Mouse (Mus musculus) olfactory bulb, adult 2 months (tissue): ENCODE data around the gene Cltrn. TPM values are rescaled to one million over a fixed set of nuclear protein-coding genes. Genes with fewer than 3 reads are reported as not detected.
A peak's percentile ranks its signal among the peaks of the same experiment; 100 is the strongest.

Experiments
- H3K27ac ChIP-seq: fragments of 200-500 bp; 2 replicates; pipeline ENCODE4 v1.5.1; 2012; ENCODE audit warnings: low read depth, low read length; ENCODE audit not compliant: insufficient read depth
- H3K4me1 ChIP-seq: fragments of 200-500 bp; 2 replicates; pipeline ENCODE4 v1.6.1; 2012; ENCODE audit warnings: low read length; ENCODE audit not compliant: control insufficient read depth, insufficient read depth
- H3K4me3 ChIP-seq: fragments of 200-500 bp; 2 replicates; pipeline ENCODE4 v1.5.1; 2012; ENCODE audit warnings: mild to moderate bottlenecking, low read depth, low read length, moderate library complexity; ENCODE audit not compliant: insufficient read depth
- CTCF ChIP-seq: fragments of 200-500 bp; IDR thresholded peaks from 2 replicates; pipeline ENCODE4 v1.5.1; 2012; ENCODE audit warnings: low read depth, mild to moderate bottlenecking, low read length, moderate library complexity; ENCODE audit not compliant: insufficient read depth
- POLR2A ChIP-seq: fragments of 200-500 bp; IDR thresholded peaks from 2 replicates; pipeline ENCODE4 v1.6.1; 2012; ENCODE audit warnings: mild to moderate bottlenecking, low read depth, low read length, moderate library complexity; ENCODE audit not compliant: insufficient read depth
- WGBS: fragments of 180-500 bp; shearing (Covaris S2); methylation state at CpG from one replicate; pipeline ENCODE4 v1.1.7; 2018; 5-methylcytosine and 5-hydroxymethylcytosine counted together
- polyA plus RNA-seq: library from polyadenylated mRNA; stranded (reverse); fragments of >200 nt; gene quantifications from 2 replicates; pipeline ENCODE4 v1.2.4, GENCODE M21; 2012; ENCODE audit warnings: low replicate concordance; ENCODE audit not compliant: missing spikeins, insufficient read depth, insufficient read length

Gene Cltrn
- polyA plus RNA-seq, 1 experiment = not detected

DNA sequence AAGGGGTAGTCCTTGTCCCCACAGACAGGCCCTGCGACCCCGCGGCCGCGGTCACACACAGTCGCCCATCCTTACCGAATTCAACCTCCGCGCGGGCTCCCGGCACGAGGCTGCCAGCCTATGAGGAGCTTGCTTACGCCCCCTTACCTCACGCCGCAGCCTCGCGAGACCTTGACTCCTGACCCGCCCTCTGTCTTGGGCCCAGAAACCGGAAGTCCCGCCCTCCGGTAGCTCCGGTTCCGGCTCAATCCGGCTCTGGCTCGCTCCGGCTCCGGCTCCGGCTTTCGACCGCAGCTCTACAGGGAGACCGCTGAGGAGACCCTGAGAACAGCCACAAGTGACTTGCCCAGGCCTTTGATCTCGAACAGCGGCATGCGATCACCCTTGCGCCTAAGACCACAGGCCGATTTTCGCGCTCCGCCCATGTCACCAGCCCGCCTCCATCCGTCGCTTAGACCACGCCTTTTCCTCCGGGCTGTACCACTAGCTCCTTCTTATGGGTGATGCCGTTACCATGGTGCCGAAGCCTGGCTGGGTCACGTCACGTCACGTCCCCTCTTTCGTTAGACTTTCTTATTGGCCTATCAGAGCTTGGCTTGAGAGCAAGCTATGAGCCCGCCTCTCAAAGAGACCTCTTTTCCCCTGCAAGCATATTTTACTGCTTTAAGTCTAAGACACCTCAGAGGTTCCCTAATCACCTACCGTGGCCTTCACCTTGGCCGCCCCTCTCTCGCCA is 12.4 kb upstream of the Cltrn start, which contains the start of gene Siah1b:
Siah1b (minus strand) TSS at position 454 of the 736 bp plus-strand sequence.
- WGBS = 24% methylated on average over 54 of the region's 54 CpGs
- peak within 1 kb of the TSS; percentile 93 for H3K4me3 ChIP-seq
- TF ChIP-seq CTCF = no peak
- no peak for TF ChIP-seq POLR2A
- H3K4me1 ChIP-seq = peaks cover 3% of the 10 kb centered on the region; the same call in 1 of the 2 replicates
- peak within 1 kb of the TSS; percentile 99 for H3K27ac ChIP-seq

GRCm38 (mm10) chrX:164082030-164082429 is 6.6 kb upstream of the Cltrn start:
- no peak overlapping the region for H3K27ac ChIP-seq
- WGBS = 88% methylated on average over 9 of the region's 9 CpGs
- no peak for TF ChIP-seq CTCF
- TF ChIP-seq POLR2A = no peak
- H3K4me1 ChIP-seq = no peaks in the 10 kb centered on the region
- H3K4me3 ChIP-seq = no peak overlapping the region

GRCm38 (mm10) chrX:164089916-164090315 is 1.3 kb downstream of the Cltrn start:
- Histone ChIP-seq H3K27ac (no peak overlapping the region), H3K4me1 (no peaks in the 10 kb centered on the region)
- 79% methylated on average over 11 of the region's 11 CpGs for WGBS

GRCm38 (mm10) chrX:164092300-164093169 is 3.9 kb downstream of the Cltrn start:
- no peak overlapping the region for H3K27ac ChIP-seq
- H3K4me3 ChIP-seq = no peak overlapping the region
- TF ChIP-seq POLR2A = no peak
- TF ChIP-seq CTCF = no peak
- 69% methylated on average over 7 of the region's 7 CpGs for WGBS
- H3K4me1 ChIP-seq = no peaks in the 10 kb centered on the region

More at GRCm38 (mm10) chrX:164089916-164090315, 1.3 kb downstream of the Cltrn start:
- TF ChIP-seq POLR2A (no peak), CTCF (no peak)
- no peak overlapping the region for H3K4me3 ChIP-seq

DNA sequence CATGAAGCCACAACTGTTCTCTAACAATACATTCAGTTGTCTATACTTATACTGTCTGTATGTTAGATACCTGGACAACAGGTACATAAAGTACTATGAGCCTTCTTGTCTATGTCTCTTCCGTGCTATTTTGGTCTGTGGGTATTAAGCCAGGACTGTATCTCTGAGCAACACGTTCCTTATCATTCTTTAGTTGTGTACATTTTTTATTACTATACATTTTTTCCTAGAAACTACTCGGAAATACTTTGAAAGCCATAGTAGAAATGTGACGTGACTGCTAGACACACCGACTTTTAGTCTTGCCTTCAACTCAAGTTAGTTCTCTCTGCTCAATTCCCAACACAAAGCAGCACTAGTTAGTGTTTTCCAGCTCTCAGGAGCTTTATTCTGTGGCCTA is 4.8 kb downstream of the Cltrn start:
- Histone ChIP-seq H3K27ac (no peak overlapping the region), H3K4me1 (no peaks in the 10 kb centered on the region), H3K4me3 (no peak overlapping the region)
- TF ChIP-seq CTCF = no peak
- TF ChIP-seq POLR2A = no peak
- WGBS = 90% methylated on average over 5 of the region's 5 CpGs

GRCm38 (mm10) chrX:164095838-164096237 is 7.2 kb downstream of the Cltrn start:
- TF ChIP-seq POLR2A (no peak), CTCF (no peak)
- WGBS = 90% methylated on average over 2 of the region's 2 CpGs
- no peaks in the 10 kb centered on the region for H3K4me1 ChIP-seq
- no peak overlapping the region for H3K4me3 ChIP-seq
- no peak overlapping the region for H3K27ac ChIP-seq

DNA sequence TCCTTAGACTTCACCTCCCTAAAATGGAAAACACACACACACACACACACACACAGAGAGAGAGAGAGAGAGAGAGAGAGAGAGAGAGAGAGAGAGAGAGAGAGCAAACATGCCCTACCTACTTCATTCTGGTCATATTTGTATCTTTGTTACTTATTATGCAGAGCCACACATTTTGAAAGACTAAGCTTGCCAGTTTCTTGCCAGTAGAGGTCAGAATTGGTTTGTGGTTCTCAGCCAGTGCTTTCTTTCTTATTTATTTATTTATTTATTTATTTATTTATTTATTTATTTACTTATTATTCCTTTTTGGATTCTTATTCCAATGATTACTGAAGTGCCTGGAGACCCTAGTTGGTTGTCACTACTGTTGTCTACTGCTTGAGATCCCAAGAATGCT is 12.9 kb downstream of the Cltrn start:
- H3K4me1 ChIP-seq = no peaks in the 10 kb centered on the region
- no peak for TF ChIP-seq CTCF
- TF ChIP-seq POLR2A = no peak
- H3K4me3 ChIP-seq = no peak overlapping the region
- no peak overlapping the region for H3K27ac ChIP-seq

GRCm38 (mm10) chrX:164102198-164102597 is 13.6 kb downstream of the Cltrn start:
- no peak overlapping the region for H3K4me3 ChIP-seq
- TF ChIP-seq CTCF (no peak), POLR2A (no peak)
- H3K4me1 ChIP-seq = no peaks in the 10 kb centered on the region
- WGBS = 84% methylated on average over 7 of the region's 7 CpGs
- no peak overlapping the region for H3K27ac ChIP-seq

- TF ChIP-seq POLR2A (no peak), CTCF (no peak)
- Histone ChIP-seq H3K4me3 (no peak overlapping the region), H3K27ac (no peak overlapping the region), H3K4me1 (no peaks in the 10 kb centered on the region)
- 79% methylated on average over 6 of the region's 6 CpGs for WGBS
Observed at GRCm38 (mm10) chrX:164102656-164103055, 14.0 kb downstream of the Cltrn start.
